Mouse (Mus musculus): ENCODE measurements around the gene Runx1.

DNA sequence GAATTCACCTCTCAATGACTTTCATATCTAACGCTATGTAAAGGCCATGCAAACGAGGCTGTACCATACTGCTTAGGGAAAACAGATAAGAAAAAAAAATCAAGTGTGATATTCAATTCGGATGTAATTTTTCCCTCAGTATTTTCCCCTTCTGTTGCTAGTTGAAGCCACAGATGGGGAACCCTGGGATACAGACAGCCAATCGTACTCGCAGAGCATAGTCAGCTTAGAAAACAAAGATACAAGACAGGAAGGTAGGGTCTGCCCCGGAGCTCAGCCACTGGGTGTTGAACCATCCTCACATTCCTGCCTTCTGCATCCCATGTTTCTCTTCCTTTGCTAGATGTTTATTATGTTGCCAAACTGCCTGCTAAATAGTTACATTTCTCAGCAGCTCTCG lies 9.9 kb downstream of the Runx1 start:
- TF ChIP-seq POLR2A (IDR thresholded peaks at IDR 0.05; ENCODE audit: insufficient read length, low read depth) (no peak), MYOD1 (IDR thresholded peaks at IDR 0.05; ENCODE audit: control insufficient read depth in 1 of 3, insufficient read length in 2 of 3, low read depth in 2 of 3) (no peak), MAX (IDR thresholded peaks at IDR 0.05; ENCODE audit: low read depth) (no peak), MYOG (IDR thresholded peaks at IDR 0.05; ENCODE audit: control insufficient read depth in 1 of 3, insufficient read depth in 1 of 3, insufficient read length in 2 of 3, low read depth in 2 of 3) (no peak), CEBPB (IDR thresholded peaks at IDR 0.05; ENCODE audit: insufficient read depth, poor library complexity, severe bottlenecking) (no peak), USF1 (IDR thresholded peaks at IDR 0.05; ENCODE audit: low read depth) (no peak), SRF (IDR thresholded peaks at IDR 0.05; ENCODE audit: control insufficient read depth, insufficient read length, low read depth) (no peak)

Measured in myocyte (in vitro differentiated cells).